Mouse (Mus musculus): ENCODE data around the gene Ccdc167. TPM values are rescaled to one million over a fixed set of nuclear protein-coding genes. Genes with fewer than 3 reads are reported as not detected.

Gene Ccdc167
- polyA plus RNA-seq, 1 experiment from 2014 or later: 15.2 TPM

DNA sequence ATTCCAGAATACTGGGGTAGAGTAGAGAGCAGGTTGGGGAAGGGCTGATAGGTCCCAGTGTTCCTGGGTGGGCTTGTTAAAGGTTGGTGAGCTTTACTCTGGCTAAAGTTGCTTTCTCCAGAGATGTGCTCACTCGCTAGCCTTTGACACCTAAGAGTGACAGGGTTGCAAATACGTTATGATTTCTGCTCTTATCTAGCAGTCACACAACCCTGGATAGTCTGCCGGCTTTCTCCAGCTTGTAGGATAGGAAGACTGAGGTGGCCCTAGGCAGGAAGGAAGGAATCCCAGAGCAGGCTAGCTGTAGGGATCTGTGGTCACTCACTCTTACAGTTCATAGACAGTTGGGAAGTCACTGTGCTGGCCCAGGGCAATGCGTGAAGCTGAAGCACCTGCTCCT, 32.6 kb downstream of the Ccdc167 start:
- Histone ChIP-seq H3K9ac (replicated peaks; ENCODE audit: low read depth, low read length) (no peak overlapping the region), H3K9me3 (ENCODE audit: control insufficient read depth, low read depth, low read length) (no peaks in the 10 kb centered on the region), H3K4me2 (replicated peaks; ENCODE audit: low read depth, low read length) (no peak overlapping the region), H3K27me3 (ENCODE audit: control insufficient read depth, insufficient read depth, low read length) (no peaks in the 10 kb centered on the region), H3K4me1 (ENCODE audit: control insufficient read depth, insufficient read depth, low read length) (peaks cover 1% of the 10 kb centered on the region; the same call in 1 of the 2 replicates), H3K27ac (ENCODE audit: low read length) (no peak overlapping the region), H3K4me3 (ENCODE audit: low read depth, low read length) (no peak overlapping the region), H3K36me3 (ENCODE audit: control insufficient read depth, insufficient read depth, low read length) (peaks cover 66% of the 10 kb centered on the region)
- WGBS: 87% methylated on average over 4 of the region's 4 CpGs
- no peak for ATAC-seq (ENCODE audit: insufficient number of reproducible peaks, insufficient read depth, low FRiP score, low read depth)

DNA sequence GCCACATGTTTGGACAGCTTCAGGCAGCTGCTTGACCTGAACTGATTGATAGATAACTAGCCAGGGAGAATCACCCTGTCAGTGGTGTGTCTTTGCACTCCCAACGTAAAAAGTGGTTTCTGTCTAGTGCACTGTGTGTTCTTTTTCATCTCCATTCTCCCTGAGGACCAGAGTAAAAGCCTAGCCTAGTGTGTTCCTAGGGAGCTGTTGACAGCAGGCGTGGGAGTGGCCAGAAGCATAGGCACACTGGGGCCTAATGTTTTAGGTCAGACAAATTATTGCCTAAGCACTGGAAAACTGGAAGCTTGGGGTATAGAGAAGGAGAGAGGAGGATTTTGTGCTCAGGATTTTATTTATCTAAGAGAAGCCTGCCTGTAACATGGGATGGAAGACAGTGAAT, 33.7 kb downstream of the Ccdc167 start:
- Histone ChIP-seq H3K36me3 (ENCODE audit: control insufficient read depth, insufficient read depth, low read length) (peaks cover 59% of the 10 kb centered on the region), H3K4me1 (ENCODE audit: control insufficient read depth, insufficient read depth, low read length) (peaks cover 4% of the 10 kb centered on the region; the same call in 1 of the 2 replicates), H3K9ac (replicated peaks; ENCODE audit: low read depth, low read length) (no peak overlapping the region), H3K4me2 (replicated peaks; ENCODE audit: low read depth, low read length) (no peak overlapping the region), H3K9me3 (ENCODE audit: control insufficient read depth, low read depth, low read length) (no peaks in the 10 kb centered on the region), H3K27me3 (ENCODE audit: control insufficient read depth, insufficient read depth, low read length) (no peaks in the 10 kb centered on the region), H3K27ac (ENCODE audit: low read length) (no peak overlapping the region), H3K4me3 (ENCODE audit: low read depth, low read length) (no peak overlapping the region)
- WGBS: 73% methylated on average over 2 of the region's 2 CpGs
- ATAC-seq (ENCODE audit: insufficient number of reproducible peaks, insufficient read depth, low FRiP score, low read depth): no peak

DNA sequence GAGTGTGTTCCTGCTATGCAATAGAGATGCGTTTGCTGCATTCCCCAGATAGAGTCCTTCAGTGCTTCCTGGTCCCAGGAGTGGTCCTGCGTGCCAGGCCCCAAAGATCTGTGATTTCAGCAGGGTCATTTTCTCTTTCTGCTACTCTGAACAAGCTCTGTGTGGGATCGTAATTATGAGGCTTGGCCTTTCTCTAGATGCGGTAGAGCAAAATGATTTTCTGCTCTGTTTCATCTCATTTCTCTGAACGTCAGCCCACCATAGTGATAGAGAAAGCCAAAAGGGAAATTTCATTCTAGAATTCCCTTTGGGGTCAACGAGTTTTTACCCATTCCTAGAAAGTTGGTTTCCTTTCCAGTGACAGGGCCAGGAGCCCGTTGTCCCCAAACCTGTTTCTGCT, 34.6 kb downstream of the Ccdc167 start:
- ATAC-seq (ENCODE audit: insufficient number of reproducible peaks, insufficient read depth, low FRiP score, low read depth): no peak
- H3K36me3 ChIP-seq (ENCODE audit: control insufficient read depth, insufficient read depth, low read length): peaks cover 57% of the 10 kb centered on the region
- no peak overlapping the region for H3K4me3 ChIP-seq (ENCODE audit: low read depth, low read length)
- no peak overlapping the region for H3K27ac ChIP-seq (ENCODE audit: low read length)
- H3K27me3 ChIP-seq (ENCODE audit: control insufficient read depth, insufficient read depth, low read length): no peaks in the 10 kb centered on the region
- H3K9ac ChIP-seq (replicated peaks; ENCODE audit: low read depth, low read length): no peak overlapping the region
- 90% methylated on average over 7 of the region's 7 CpGs for WGBS
- peaks cover 4% of the 10 kb centered on the region; the same call in 1 of the 2 replicates for H3K4me1 ChIP-seq (ENCODE audit: control insufficient read depth, insufficient read depth, low read length)
- no peak overlapping the region for H3K4me2 ChIP-seq (replicated peaks; ENCODE audit: low read depth, low read length)
- no peaks in the 10 kb centered on the region for H3K9me3 ChIP-seq (ENCODE audit: control insufficient read depth, low read depth, low read length)

DNA sequence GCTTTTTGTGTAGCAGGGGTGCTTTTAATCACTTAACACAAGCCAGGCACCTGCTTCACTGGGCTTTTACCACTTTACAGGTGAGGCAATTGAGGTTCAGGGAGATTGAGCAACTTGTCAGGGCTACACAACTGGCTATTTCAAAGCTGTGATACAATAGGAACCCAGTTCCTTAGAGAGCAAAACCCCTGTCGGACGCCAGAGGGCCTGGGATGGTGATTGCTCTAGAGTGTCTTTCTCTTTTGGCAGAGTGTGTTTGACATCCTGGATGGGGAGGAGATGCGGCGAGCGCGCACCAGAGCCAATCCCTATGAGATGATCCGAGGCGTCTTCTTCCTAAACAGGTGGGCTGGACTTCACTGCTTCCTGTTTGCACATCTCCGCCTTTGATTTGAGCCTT, 35.2 kb downstream of the Ccdc167 start:
- 96% methylated on average over 9 of the region's 9 CpGs for WGBS
- no peak for ATAC-seq (ENCODE audit: insufficient number of reproducible peaks, insufficient read depth, low FRiP score, low read depth)
- no peak overlapping the region for H3K4me2 ChIP-seq (replicated peaks; ENCODE audit: low read depth, low read length)
- peaks cover 57% of the 10 kb centered on the region for H3K36me3 ChIP-seq (ENCODE audit: control insufficient read depth, insufficient read depth, low read length)
- H3K27ac ChIP-seq (ENCODE audit: low read length): no peak overlapping the region
- H3K4me1 ChIP-seq (ENCODE audit: control insufficient read depth, insufficient read depth, low read length): peaks cover 4% of the 10 kb centered on the region; the same call in 1 of the 2 replicates
- H3K9me3 ChIP-seq (ENCODE audit: control insufficient read depth, low read depth, low read length): no peaks in the 10 kb centered on the region
- H3K27me3 ChIP-seq (ENCODE audit: control insufficient read depth, insufficient read depth, low read length): no peaks in the 10 kb centered on the region
- no peak overlapping the region for H3K4me3 ChIP-seq (ENCODE audit: low read depth, low read length)
- H3K9ac ChIP-seq (replicated peaks; ENCODE audit: low read depth, low read length): no peak overlapping the region

DNA sequence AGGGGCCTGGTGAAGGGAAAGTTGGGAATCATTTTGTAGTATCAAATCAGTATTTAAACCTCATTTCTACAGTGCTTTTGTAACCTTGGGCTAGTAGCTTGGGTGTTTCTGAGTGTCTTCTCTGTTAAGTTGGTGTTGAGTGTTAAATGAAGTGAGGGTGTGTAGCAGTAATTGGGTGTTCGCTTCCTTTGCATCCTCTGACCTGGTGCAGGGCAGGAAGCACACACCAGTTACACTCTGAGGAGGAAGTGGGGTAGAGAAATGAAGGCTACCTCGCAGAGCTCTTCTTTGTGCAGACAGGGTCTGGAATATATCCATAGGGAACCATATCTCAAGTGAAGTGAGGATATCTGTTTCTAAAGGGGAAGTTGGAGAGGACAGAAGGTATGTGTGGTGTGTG, 35.9 kb downstream of the Ccdc167 start:
- Histone ChIP-seq H3K27me3 (ENCODE audit: control insufficient read depth, insufficient read depth, low read length) (no peaks in the 10 kb centered on the region), H3K4me2 (replicated peaks; ENCODE audit: low read depth, low read length) (no peak overlapping the region), H3K9me3 (ENCODE audit: control insufficient read depth, low read depth, low read length) (no peaks in the 10 kb centered on the region), H3K4me1 (ENCODE audit: control insufficient read depth, insufficient read depth, low read length) (peaks cover 4% of the 10 kb centered on the region; the same call in 1 of the 2 replicates), H3K4me3 (ENCODE audit: low read depth, low read length) (no peak overlapping the region), H3K27ac (ENCODE audit: low read length) (peak overlapping the region; percentile 44; the same call in 1 of the 2 replicates), H3K36me3 (ENCODE audit: control insufficient read depth, insufficient read depth, low read length) (peaks cover 57% of the 10 kb centered on the region), H3K9ac (replicated peaks; ENCODE audit: low read depth, low read length) (no peak overlapping the region)
- ATAC-seq (ENCODE audit: insufficient number of reproducible peaks, insufficient read depth, low FRiP score, low read depth): no peak
- 82% methylated on average over 2 of the region's 2 CpGs for WGBS

DNA sequence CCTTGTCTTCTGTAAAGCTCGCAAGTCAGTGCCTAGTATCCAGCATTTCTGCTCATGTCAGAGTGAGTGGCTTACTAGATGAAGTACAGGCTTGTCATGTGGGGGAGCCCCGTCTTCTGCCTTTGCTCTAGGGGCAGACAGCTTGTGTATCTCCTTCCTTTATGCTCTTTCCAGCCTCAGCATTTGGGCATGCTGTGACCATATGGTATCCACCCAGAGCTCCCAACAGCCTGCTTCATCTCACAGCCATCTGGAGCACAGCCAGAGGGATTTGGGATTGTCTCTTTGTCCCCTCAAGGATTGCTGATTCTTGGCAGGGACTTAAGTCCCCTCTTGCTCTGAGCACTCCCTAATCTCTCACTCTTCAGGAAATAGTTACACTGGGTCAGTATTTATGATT, 36.7 kb downstream of the Ccdc167 start:
- Histone ChIP-seq H3K9ac (replicated peaks; ENCODE audit: low read depth, low read length) (no peak overlapping the region), H3K9me3 (ENCODE audit: control insufficient read depth, low read depth, low read length) (no peaks in the 10 kb centered on the region), H3K4me1 (ENCODE audit: control insufficient read depth, insufficient read depth, low read length) (peaks cover 4% of the 10 kb centered on the region; the same call in 1 of the 2 replicates), H3K36me3 (ENCODE audit: control insufficient read depth, insufficient read depth, low read length) (peaks cover 54% of the 10 kb centered on the region), H3K27me3 (ENCODE audit: control insufficient read depth, insufficient read depth, low read length) (no peaks in the 10 kb centered on the region), H3K27ac (ENCODE audit: low read length) (peak overlapping the region; percentile 44; the same call in 1 of the 2 replicates), H3K4me3 (ENCODE audit: low read depth, low read length) (no peak overlapping the region), H3K4me2 (replicated peaks; ENCODE audit: low read depth, low read length) (no peak overlapping the region)
- WGBS: 42% methylated on average over 2 of the region's 2 CpGs
- peak; percentile 69; the same call in 1 of the 2 replicates for ATAC-seq (ENCODE audit: insufficient number of reproducible peaks, insufficient read depth, low FRiP score, low read depth)

DNA sequence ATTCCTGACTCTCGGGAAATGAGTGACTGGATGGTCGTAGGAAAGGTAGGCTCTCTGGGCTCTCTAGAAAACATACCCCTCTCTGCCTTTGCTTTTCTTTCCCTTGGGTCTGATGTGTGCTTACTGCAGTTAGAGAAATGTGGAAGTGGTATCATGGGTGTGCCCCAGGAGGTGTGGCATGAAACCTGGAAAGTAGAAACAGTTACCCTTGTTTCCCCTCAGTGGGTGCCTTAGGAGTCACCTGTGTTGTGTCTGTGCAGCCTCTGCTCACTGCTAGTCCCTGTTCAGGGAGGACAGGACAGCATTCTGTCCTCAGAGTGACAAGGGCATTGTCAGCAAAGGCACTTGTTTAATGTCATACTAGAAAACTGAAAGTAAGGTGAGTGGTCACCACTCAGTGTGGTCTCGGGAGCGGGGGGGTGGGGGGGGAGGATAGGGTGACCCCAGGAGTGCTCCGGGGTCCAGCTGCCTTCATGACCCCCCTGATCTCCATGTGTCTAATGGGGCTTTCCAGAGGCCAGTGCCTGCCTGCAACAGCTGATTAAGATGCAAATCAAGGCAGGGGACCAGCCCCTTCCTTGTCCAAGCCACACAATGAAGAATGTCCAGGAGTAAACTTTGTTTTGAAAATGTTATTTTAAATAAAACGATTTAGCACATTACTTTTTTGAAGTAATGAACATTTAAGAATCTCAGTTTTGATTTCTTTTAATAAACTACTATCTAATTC, 37.6 kb downstream of the Ccdc167 start:
- H3K4me1 ChIP-seq (ENCODE audit: control insufficient read depth, insufficient read depth, low read length): peaks cover 4% of the 10 kb centered on the region; the same call in 1 of the 2 replicates
- H3K36me3 ChIP-seq (ENCODE audit: control insufficient read depth, insufficient read depth, low read length): peaks cover 51% of the 10 kb centered on the region
- H3K4me3 ChIP-seq (ENCODE audit: low read depth, low read length): no peak overlapping the region
- ATAC-seq (ENCODE audit: insufficient number of reproducible peaks, insufficient read depth, low FRiP score, low read depth): no peak
- H3K4me2 ChIP-seq (replicated peaks; ENCODE audit: low read depth, low read length): no peak overlapping the region
- H3K27ac ChIP-seq (ENCODE audit: low read length): no peak overlapping the region
- H3K9ac ChIP-seq (replicated peaks; ENCODE audit: low read depth, low read length): no peak overlapping the region
- WGBS: 86% methylated on average over 6 of the region's 6 CpGs
- no peaks in the 10 kb centered on the region for H3K27me3 ChIP-seq (ENCODE audit: control insufficient read depth, insufficient read depth, low read length)
- H3K9me3 ChIP-seq (ENCODE audit: control insufficient read depth, low read depth, low read length): no peaks in the 10 kb centered on the region

DNA sequence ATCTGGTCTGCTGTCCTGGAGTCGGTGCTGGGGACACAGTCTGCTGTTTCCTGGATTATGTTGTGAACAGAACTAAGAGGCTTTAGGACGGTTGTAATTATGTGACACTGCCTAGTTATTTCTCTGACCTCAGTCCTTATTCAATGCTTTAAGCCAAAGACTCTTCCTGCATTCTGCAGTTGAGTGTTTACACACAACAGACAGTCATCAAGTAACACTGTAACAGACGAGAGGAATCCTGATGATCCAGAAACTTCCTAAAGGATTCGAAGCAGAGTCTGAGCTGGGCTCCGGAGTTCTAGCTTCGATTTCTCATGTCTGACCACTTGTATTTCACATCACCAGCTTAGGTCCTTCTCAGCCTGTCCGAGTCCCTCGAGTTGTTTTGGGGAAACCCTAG, 38.3 kb downstream of the Ccdc167 start:
- H3K27ac ChIP-seq (ENCODE audit: low read length): no peak overlapping the region
- H3K27me3 ChIP-seq (ENCODE audit: control insufficient read depth, insufficient read depth, low read length): no peaks in the 10 kb centered on the region
- H3K4me1 ChIP-seq (ENCODE audit: control insufficient read depth, insufficient read depth, low read length): peaks cover 4% of the 10 kb centered on the region; the same call in 1 of the 2 replicates
- WGBS: 86% methylated on average over 8 of the region's 8 CpGs
- no peak for ATAC-seq (ENCODE audit: insufficient number of reproducible peaks, insufficient read depth, low FRiP score, low read depth)
- no peaks in the 10 kb centered on the region for H3K9me3 ChIP-seq (ENCODE audit: control insufficient read depth, low read depth, low read length)
- peaks cover 53% of the 10 kb centered on the region for H3K36me3 ChIP-seq (ENCODE audit: control insufficient read depth, insufficient read depth, low read length)
- no peak overlapping the region for H3K9ac ChIP-seq (replicated peaks; ENCODE audit: low read depth, low read length)
- no peak overlapping the region for H3K4me3 ChIP-seq (ENCODE audit: low read depth, low read length)
- H3K4me2 ChIP-seq (replicated peaks; ENCODE audit: low read depth, low read length): no peak overlapping the region
